Mouse (Mus musculus) megakaryocyte, embryonic 14.5 days (primary cell): Measurements from ENCODE around the gene Ssbp3.

Experiments
- FLI1 ChIP-seq: IDR thresholded peaks from 2 replicates; pipeline ENCODE4 v1.6.1; 2012; ENCODE audit warnings: low read length, inconsistent platforms, mixed read lengths
- GATA1 ChIP-seq: IDR thresholded peaks from 3 replicates; pipeline ENCODE4 v1.6.1; 2012; ENCODE audit warnings: mixed read lengths, low read length, inconsistent platforms, borderline replicate concordance

DNA sequence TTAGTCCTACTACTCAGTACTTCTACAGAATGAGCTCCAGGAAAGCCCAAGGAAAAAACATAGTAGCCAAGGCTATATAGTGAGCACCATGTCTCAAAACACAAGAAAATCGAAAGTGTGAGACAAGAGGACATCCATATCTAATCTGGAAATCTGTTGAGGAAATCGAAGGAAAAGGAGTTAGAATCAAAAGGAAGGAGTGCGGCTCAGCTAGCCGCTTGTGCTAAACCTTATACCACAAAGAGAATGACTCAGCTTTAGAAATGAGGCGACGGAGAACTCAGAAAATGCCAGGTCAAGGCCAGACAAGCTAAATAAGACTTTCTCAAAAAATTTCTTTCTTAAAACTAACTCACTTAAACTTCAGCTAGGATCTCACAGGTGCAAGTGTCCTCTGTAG, 131.8 kb downstream of the Ssbp3 start:
- TF ChIP-seq GATA1 (no peak), FLI1 (no peak)
